8 mouse cellular contexts compared by ENCODE assay signal in genomic region chr2:106081951-106082350, GRCm38 (mm10).
DNase-seq lines count a peak whose midpoint lies in the region.

No protein-coding gene starts in this region.

- DNase-seq in heart, adult 11 months = peak; percentile 72
- DNase-seq in heart, postnatal 25 days (ENCODE audit: low spot score) = no peak
- DNase-seq in R1 (ENCODE audit: low read depth, low spot score) = peak; percentile 66
- peak; percentile 93 to 94 for DNase-seq in cerebellum, postnatal 14 days
- peak; percentile 8 to 11 for DNase-seq in gastrocnemius, adult 8-10 months (ENCODE audit: low spot score in 2 of 2)
- peak; percentile 35 for DNase-seq in layer of hippocampus, adult 9-11 months
- DNase-seq in lung, postnatal 36 days = peak; percentile 59
- DNase-seq in spleen, postnatal 4 days (ENCODE audit: low spot score in 2 of 2) = peak; percentile 24 to 76

- intact Hi-C loops in heart, postnatal 25 days (cut with DNase I) = loop anchor here (1.0 to 10.0 kb wide), 4 partner anchors 466 to 747 kb away; no protein-coding TSS in a partner anchor
